Mouse (Mus musculus): ENCODE measurements around the gene Olfr1417.
"Not testable (repeated sequence)": the region's sequence is repeated elsewhere in the genome, so short reads cannot be mapped to it uniquely, and the experiment has no call there.

The Olfr1417 gene

DNA sequence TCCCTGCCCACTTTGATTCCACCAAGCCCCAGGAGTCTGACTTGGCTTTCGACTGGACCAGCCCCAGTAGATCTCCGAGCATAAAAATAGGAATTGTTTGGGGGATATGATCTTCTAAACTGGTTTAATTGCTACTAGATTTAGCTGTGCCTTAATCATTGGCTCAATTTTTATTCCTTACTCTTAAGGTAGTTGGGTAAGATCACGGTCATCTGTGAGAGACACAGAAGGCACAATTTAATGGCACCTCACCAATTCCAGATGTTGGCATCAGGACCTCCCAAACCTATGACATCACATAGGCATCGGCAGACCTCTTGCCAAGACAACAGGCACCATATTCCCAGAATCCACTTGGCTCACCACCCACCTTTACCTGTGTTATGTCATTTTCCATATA is at the start of gene Olfr1417:
Gene Olfr1417 (minus strand): TSS at position 101 of the 400 bp plus-strand sequence.
- no peak for DNase-seq

DNA sequence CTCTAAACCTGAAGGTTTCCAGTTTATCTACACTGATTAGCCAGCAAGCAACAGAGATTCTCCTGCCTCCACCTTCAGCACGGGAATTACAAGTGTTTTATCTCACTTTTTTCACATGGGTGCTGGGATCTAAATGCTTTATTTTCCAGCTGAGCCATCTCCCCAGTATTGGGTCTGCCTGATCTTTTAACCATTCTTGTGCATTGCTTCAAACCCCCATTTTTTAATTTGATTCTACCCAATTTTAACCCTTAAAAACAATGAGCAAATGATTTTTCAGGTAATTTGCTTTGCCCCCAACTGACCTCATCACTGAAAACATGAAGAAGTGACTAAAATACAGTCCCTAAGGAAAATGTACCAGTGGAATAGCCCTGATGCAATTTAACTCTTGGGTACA is 47.2 kb upstream of the Olfr1417 start, which contains the start of gene Olfr1420:
Gene Olfr1420 (plus strand): TSS at position 301 of the 400 bp plus-strand sequence.
- DNase-seq, result no peak

GRCm38 (mm10) chr19:11878404-11878803 is 39.4 kb upstream of the Olfr1417 start:
- not testable (repeated sequence) for DNase-seq

GRCm38 (mm10) chr19:11875006-11875405 is 36.0 kb upstream of the Olfr1417 start, which contains the start of gene Olfr1419:
TSS of gene Olfr1419 (minus strand) at chr19:11875106.
- no peak for DNase-seq

- DNase-seq, result no peak
Observed at GRCm38 (mm10) chr19:11867837-11868236, 28.8 kb upstream of the Olfr1417 start.

- no peak for DNase-seq
Observed at GRCm38 (mm10) chr19:11860966-11861365, 21.9 kb upstream of the Olfr1417 start, which contains the start of gene Olfr1418. TSS of gene Olfr1418 (minus strand) at chr19:11861066.

GRCm38 (mm10) chr19:11856506-11856905 is 17.5 kb upstream of the Olfr1417 start:
- DNase-seq, result no peak

DNA sequence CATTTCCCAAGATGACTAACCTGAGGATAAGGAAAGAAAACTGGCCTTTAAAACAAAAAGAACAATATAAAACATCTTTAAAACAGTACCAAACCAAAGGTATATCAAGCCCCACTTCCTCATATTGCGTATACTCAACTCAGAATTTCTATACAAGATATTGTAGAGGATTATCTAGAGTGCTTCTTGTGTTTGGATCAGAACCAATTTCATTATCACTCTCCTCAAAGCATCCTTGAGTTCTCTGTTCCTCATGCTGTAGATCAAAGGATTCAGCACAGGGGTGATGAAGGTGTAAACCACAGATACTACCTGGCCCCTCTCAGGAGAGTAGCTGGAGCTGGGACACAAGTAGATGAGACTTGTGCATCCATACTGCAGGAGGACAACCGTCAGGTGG is 15.8 kb upstream of the Olfr1417 start:
- DNase-seq, result no peak

DNA sequence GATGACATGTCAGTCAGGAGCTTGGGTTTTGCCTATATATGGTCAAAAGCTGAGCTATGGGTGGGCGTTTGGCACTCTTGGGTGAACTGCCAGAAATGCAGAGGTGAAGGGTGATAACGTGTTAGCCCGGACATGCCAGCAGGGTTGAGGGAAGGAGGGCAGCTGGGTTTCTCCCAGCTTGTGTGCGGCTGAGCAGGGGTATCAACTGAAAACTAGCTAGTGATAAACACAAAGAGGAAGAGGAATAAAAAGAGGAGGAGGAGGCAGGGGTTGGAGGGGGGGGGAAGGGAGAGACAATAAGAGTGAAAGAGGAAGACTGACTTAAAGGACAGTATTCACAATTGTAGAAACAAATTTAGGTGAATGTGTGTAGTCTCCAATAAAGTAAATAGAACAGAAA is 13.6 kb upstream of the Olfr1417 start:
- DNase-seq, result no peak

DNA sequence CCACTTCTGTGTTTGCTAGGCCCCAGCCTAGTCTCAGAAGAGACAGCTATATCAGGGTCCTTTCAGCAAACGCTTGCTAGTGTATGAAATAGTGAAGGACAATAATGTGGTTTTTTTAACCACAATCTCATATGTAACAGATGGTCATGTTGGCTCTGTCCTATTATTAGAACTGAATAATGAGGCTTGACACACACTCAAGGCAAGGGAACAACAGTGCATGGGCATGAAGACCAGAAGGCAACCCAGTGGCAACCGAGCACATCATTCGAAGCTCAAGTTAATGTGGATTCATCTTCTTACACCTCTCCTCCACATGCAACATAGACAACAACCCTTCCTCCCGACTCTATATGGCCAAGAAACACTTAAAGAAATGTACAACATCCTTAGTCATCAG is 7.3 kb upstream of the Olfr1417 start:
- no peak for DNase-seq

DNA sequence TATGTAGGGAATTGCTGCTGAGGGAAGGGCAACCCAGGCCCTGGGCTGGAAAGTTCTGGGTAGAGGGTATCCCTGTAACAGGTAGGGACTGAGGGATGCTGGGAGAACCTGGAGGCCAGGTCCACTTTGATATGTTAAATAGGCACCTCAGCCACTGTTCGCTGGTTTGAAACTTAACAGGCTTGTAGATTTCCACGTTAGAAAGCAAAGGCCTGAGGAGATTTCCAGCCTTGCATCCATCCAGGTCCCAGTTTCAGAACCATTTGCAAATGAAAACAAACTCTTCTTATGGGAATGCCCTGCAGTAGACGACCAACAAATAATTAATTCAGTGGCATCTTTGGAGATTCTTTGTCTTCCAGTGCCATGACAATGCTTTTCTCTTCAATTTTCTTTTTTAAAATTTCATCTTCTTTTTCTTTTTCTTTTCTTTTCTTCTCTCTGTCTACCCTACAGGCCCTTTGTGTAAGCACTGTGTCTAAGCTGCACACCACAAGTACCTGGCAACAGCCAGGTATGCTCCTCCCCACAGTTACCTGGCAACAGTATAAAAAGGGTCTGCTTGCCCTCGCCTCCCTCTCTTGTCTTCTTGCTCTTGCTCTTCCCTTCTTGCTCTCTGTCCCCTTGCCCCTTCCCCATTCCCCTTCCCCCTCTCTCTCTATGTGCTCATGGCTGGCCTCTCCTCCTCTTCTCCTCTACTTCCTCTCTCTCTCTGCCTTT is 15.5 kb downstream of the Olfr1417 start:
- DNase-seq, result no peak

DNA sequence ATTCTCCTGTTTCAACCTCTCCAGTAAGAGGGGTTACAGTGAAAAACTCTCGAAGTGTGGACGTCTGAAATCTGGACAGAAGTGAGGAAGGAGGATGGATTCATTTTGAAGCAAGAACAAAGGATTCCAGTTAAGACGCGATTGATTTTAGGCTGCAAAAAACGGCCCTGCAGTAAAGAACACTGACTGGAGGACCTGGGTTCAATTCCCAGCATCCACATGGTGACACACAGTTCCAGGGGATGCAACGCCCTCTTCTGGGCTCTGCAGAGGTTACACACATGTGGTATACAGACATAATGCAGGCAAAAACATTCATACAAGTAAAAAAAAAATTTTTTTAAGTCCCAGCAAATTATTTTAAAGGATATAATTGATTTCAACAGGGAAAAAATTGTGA is 18.8 kb downstream of the Olfr1417 start:
- peak; percentile 19 to 34 for DNase-seq

DNA sequence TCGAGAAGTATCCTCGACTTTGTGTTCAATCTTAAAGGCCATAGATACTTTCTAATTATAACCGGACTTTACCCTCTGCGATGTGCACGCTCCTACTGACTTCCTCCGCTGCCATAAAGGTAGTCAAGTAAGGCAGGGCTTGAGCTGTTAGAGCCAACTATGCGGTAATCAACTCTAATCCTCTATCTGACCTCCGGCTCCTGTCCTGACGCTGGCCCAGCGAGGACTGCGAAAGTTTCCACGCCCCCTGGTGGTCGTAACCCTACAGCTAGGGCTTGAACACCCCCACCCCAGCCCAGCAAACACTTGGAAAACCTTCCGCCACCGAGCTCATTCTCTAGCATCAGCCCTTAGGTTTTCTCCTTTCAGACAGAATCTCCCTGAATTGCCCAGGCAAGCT is 19.2 kb downstream of the Olfr1417 start:
- DNase-seq, result peak; percentile 94

DNA sequence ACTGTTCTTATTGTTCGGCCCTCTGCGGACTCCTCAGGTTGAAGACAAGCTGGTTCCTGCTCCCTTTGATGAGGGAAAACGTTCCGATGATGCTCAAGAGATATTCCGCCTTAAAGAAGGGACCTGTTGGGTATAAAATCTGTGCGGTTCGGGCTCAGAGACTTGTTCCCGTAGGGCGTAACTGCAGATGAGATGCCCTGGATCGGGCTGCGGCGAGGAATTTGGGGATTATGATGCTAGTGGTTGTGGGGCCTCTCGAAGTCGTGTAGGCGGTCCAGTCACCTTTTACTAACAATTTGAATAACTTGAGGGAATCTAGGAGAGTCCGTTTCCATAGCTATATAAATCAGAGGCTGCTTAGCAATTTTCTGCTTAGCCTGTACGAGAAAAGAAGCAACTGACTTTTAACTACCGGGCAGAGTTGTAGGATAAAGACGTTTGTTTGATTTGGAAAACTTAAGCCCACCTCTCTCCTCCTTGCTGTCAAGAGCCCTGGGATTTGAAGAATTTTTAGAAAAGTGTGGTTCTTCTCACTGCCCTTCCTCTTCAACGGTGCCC is 19.8 kb downstream of the Olfr1417 start, which contains the start of gene Stx3:
Gene Stx3 (minus strand): TSS at position 261 of the 558 bp plus-strand sequence.
- peak in 1 of 2 experiments; percentile 15 for DNase-seq

GRCm38 (mm10) chr19:11818199-11819142 is 20.5 kb downstream of the Olfr1417 start:
- DNase-seq, result peak; percentile 72 to 78

- DNase-seq, result peak in 1 of 2 experiments; percentile 9
Observed at GRCm38 (mm10) chr19:11817586-11817985, 21.4 kb downstream of the Olfr1417 start.

DNA sequence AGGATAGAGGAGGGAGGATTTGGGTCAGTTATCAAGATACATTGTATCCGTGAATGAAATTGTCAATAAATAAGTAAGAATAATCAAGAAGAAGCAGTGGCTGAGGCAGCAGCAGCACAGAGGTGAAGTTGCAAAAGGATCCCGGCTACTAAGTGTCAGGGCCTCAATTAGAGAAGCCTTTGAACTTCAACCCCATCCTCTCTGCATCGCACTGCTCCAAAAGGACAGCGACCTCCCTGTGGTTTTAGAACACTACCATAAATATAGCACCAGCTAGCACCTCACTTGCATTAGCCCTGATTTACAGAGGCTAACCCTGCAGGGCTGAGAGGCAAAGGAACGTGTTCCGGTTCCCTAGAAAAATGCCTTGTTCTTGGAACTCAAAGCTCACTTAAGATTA is 22.3 kb downstream of the Olfr1417 start:
- DNase-seq, result no peak

- DNase-seq, result no peak
Observed at GRCm38 (mm10) chr19:11814742-11815333, 24.2 kb downstream of the Olfr1417 start.

GRCm38 (mm10) chr19:11813649-11814048 is 25.4 kb downstream of the Olfr1417 start:
- DNase-seq, result no peak

DNA sequence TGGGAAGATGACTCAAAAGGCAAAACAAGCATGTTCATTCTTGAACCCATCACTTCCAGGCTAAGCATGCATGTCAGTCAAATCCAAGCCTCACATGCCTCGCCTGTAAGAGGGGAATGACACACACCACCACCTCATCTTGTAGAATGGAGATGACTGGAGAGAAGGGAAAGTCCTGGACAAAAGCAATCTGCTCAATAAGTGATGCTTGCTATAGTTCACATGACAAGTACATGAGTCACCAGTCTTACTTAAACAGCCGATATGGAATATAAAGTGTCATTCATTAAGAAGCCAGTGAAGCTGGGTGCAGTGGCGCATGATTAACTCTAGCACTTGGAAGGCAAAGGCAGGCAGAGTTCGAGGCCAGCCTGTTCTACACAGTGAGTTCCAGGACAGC is 25.9 kb downstream of the Olfr1417 start:
- no peak for DNase-seq

DNA sequence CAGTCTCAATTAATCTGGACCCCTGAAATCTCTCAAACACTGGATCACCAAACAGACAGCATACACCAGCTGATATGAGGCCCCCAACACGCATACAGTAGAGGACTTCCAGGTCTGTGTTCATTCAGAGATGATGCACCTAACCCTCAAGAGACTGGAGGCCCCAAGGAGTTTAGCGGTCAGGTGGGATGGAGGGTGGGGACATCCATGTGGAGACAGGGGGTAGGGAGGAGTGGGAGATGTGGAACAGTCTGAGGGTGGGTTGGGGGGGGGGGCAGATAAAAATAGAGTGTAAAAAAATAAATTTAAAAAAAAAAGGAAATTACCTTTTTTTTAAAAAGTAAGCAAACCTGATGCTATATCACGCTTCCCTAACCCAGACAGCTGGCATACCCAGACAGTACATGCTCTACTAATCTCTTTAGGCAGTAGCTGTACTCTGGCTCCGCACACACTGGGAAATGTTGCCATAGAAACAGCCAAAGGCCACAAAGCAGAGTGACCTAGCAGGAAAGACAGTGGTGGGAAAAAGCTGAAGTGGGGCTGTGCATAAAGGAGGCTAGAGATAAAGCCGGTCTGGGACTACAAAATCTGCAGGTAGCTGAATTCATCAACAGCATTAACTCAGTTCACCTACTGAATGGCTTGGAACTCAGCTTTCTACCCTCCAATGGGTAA is 27.2 kb downstream of the Olfr1417 start:
- peak; percentile 8 to 15 for DNase-seq

GRCm38 (mm10) chr19:11810856-11811255 is 28.2 kb downstream of the Olfr1417 start:
- DNase-seq, result peak; percentile 8 to 21
